Mouse (Mus musculus): ENCODE data around the gene Ppfibp1. TPM values are rescaled to one million over a fixed set of nuclear protein-coding genes. Genes with fewer than 3 reads are reported as not detected.

Ppfibp1 gene
- total RNA-seq, 2 experiments from 2014 or later, result 54.5 to 60.4 TPM

GRCm38 (mm10) chr6:146956961-146957360, 68.7 kb downstream of the Ppfibp1 start:
- DNase-seq (ENCODE audit: low spot score in 2 of 2), result no peak

- no peak for DNase-seq (ENCODE audit: low spot score in 2 of 2)
Measured at GRCm38 (mm10) chr6:146958694-146959093, 70.4 kb downstream of the Ppfibp1 start.

- DNase-seq (ENCODE audit: low spot score in 2 of 2), result peak in 1 of 2 experiments; percentile 37
Measured at GRCm38 (mm10) chr6:146959908-146960680, 71.8 kb downstream of the Ppfibp1 start.

- DNase-seq (ENCODE audit: low spot score in 2 of 2), result no peak
Measured at GRCm38 (mm10) chr6:146960956-146961355, 72.7 kb downstream of the Ppfibp1 start.

- DNase-seq (ENCODE audit: low spot score in 2 of 2), result no peak
Measured at GRCm38 (mm10) chr6:146961832-146962481, 73.7 kb downstream of the Ppfibp1 start.

GRCm38 (mm10) chr6:146963396-146964150, 75.3 kb downstream of the Ppfibp1 start:
- DNase-seq (ENCODE audit: low spot score in 2 of 2), result no peak

GRCm38 (mm10) chr6:146965139-146965772, 77.0 kb downstream of the Ppfibp1 start:
- no peak for DNase-seq (ENCODE audit: low spot score in 2 of 2)

GRCm38 (mm10) chr6:146966446-146967019, 78.2 kb downstream of the Ppfibp1 start:
- no peak for DNase-seq (ENCODE audit: low spot score in 2 of 2)

GRCm38 (mm10) chr6:146967836-146968235, 79.5 kb downstream of the Ppfibp1 start:
- no peak for DNase-seq (ENCODE audit: low spot score in 2 of 2)

GRCm38 (mm10) chr6:146970811-146971210, 82.5 kb downstream of the Ppfibp1 start:
- DNase-seq (ENCODE audit: low spot score in 2 of 2), result no peak

- no peak for DNase-seq (ENCODE audit: low spot score in 2 of 2)
Measured at GRCm38 (mm10) chr6:146971366-146971765, 83.1 kb downstream of the Ppfibp1 start.

GRCm38 (mm10) chr6:146972009-146972408, 83.7 kb downstream of the Ppfibp1 start:
- no peak for DNase-seq (ENCODE audit: low spot score in 2 of 2)

GRCm38 (mm10) chr6:146972740-146973139, 84.5 kb downstream of the Ppfibp1 start:
- no peak for DNase-seq (ENCODE audit: low spot score in 2 of 2)

GRCm38 (mm10) chr6:146973406-146973805, 85.1 kb downstream of the Ppfibp1 start:
- no peak for DNase-seq (ENCODE audit: low spot score in 2 of 2)

- DNase-seq (ENCODE audit: low spot score in 2 of 2), result no peak
Measured at GRCm38 (mm10) chr6:146973830-146974229, 85.5 kb downstream of the Ppfibp1 start.

- DNase-seq (ENCODE audit: low spot score in 2 of 2), result no peak
Measured at GRCm38 (mm10) chr6:146976446-146976845, 88.2 kb downstream of the Ppfibp1 start.

- no peak for DNase-seq (ENCODE audit: low spot score in 2 of 2)
Measured at GRCm38 (mm10) chr6:146978691-146979114, 90.4 kb downstream of the Ppfibp1 start.

GRCm38 (mm10) chr6:146979115-146979744, 90.9 kb downstream of the Ppfibp1 start:
- DNase-seq (ENCODE audit: low spot score in 2 of 2), result no peak

GRCm38 (mm10) chr6:146979953-146980352, 91.7 kb downstream of the Ppfibp1 start:
- no peak for DNase-seq (ENCODE audit: low spot score in 2 of 2)

GRCm38 (mm10) chr6:146981249-146981835, 93.1 kb downstream of the Ppfibp1 start:
- no peak for DNase-seq (ENCODE audit: low spot score in 2 of 2)
